Mouse (Mus musculus) ovary, adult 18-20 months (tissue): ENCODE measurements at regions not wholly inside any gene's neighbourhood (a gene's known extent, or its start where the extent isn't known, plus 50 kb on each side); places are given as distances from the start of the nearest gene placed in this dataset.
"Not testable (repeated sequence)": the region's sequence is repeated elsewhere in the genome, so short reads cannot be mapped to it uniquely, and the experiment has no call there.

Source experiments
- DNase-seq: peaks from one replicate; pipeline ENCODE4 v3.0.0; 2022; ENCODE audit warnings: low spot score, mixed read lengths

DNA sequence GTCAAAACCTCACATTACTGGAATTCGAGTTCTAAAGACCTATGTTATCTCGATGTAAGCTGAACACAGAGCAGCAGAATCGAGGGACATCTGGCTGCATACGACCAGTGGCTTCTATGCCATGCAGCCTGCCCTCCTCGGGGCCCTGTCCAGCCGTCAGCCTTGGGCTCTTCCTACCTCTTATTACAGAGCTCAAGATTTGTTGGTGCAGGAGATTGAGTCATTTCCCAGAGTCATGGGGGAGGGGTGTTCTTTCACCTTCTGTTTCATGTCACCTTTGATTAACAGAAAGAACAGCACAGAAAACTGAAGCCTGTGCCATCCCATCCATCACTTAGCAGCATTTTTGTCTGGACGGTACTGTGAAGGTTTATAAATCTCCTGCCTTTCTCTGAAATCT is 52.1 kb downstream of the Sst start:
- no peak for DNase-seq

DNA sequence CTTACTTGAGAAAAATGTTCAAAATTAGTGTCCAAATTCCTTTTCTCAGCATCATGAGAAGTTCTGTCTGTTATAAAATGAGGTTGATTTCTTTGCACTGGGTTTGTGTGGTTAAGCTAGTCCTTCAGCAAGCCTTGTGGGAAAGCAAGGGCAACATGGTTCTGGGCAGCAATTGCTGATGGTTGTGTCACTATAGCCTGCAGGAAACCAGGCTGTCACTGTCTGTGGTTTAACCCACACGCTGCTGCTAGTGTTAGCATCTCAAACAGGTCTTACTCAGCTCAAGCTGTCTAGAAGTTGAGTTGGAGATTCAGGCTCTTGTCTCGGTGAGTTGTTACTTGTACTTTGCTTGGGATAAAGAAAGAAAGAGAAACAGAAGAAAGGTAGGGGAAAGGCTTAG is 52.6 kb downstream of the Sst start:
- no peak for DNase-seq

DNA sequence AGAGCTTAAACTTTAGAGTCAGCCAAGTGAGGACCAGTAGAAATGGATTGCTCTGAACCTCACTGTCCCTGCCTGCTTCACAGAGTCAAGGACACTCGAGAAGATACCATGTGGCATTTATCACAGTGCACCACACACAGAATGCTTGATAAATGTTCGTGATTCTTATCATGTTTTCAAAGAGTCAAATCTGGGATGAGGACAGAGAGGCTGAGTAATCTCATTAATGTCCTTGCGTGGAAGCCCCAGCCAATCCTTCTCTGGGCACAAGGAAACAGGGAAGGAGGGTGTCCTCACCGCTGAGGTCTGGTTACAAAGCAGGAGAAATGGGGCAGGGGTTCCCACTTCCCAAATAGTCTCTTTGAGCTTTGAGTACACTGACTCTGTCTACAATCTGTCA is 55.8 kb downstream of the Sst start:
- DNase-seq: peak; percentile 74

DNA sequence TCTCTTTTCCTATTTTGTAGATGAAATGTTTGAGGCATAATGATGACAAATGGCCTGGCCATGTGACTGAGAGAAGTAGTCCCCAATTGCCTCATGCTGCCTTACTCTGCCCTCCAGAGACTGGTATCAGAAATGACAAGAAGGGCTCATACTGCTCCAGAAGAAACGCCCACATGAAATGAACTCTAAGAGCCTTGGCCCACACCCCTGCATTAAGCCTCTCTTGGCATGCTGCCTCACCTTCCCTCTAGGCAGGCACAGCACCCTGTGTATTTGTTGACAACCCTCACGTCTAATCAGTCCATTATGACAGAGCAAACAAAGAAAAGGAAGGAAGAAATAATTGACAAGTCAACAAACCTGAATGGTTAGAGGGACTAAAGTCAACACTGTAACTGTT is 57.2 kb downstream of the Sst start:
- no peak for DNase-seq

DNA sequence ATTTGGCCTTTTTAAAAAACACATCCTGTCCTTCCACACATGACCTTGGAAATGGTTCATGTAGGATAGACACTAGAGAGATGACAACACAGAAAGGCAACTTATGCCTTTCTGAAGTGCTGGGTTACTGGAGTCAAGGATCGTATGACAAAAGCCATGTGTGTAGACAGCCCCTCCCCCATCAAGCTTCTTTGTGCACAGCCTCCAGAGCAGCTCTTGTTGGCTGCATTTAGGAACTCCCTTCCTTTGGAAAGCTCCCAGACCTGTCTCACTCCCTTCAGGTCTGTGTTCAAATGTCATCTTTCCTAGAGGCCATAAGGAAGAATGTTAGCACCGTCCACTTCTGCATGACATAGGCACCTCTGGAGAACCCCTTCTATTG is 57.7 kb downstream of the Sst start:
- DNase-seq: no peak

DNA sequence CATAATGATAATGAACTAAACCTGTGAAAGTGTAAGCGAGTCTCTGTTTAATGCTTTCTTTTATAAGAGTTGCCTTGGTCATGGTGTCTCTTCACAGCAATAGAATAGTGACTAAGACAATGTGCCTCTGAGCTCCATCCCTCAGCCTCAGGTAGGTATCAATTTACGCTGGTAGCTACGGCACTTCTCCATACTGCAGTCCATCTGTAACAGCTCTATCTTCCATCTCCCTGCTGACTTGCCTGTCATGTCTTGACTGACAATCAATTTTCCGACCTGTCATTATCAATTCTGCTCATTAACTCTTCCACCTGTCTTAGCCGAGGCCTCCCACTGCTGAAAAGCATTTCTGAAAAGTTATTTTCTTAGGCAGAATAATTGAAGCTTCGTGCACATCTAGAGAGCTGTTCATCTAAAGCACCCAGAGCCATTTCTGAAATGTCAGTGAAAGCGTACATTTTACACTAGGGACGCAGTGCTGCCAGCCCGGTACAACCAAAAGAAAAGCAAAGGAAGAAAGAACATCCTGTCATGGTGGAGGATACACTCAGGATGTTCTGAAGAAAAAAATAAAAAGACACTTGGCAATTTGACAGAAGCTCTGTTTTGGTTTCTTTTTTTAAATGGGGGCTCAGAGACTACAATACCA is 58.2 kb downstream of the Sst start:
- DNase-seq: no peak

DNA sequence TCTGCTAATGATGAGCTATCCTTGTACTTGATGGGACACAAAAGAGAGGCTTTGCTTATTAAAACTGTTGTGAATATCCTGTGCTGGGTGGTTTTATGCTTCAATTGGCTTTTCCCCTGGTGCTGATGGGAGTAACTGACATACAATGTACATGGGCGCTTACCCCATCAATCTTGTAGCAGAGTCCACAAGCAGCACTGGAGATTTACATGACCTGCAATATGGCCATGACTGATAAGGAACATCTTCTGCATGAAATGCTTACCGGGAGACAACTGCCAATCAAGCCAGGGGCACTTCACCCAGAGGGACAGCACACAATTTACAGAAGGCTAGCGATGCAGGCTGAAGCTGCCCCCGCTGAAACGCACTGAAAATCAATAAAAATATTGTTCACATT is 65.1 kb downstream of the Sst start:
- no peak for DNase-seq

DNA sequence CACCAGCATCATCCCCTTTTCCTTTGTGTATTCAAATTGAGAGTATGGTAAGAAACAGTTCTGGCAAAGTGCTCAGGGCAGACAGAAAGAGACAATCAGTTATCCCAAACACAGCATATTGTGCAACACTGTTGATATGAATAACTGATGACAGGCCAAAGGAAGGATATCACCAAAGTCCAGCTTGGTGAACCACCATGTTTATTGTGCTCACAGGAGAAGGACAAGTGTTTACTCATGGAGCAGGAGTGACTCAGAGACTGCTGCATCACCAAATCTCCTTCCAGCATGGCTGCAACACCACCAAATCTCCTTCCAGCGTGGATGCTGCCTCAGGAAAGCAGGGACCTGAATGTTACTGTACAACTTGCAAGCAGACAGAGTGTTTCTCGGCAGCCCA is 105.5 kb downstream of the Sst start:
- no peak for DNase-seq

DNA sequence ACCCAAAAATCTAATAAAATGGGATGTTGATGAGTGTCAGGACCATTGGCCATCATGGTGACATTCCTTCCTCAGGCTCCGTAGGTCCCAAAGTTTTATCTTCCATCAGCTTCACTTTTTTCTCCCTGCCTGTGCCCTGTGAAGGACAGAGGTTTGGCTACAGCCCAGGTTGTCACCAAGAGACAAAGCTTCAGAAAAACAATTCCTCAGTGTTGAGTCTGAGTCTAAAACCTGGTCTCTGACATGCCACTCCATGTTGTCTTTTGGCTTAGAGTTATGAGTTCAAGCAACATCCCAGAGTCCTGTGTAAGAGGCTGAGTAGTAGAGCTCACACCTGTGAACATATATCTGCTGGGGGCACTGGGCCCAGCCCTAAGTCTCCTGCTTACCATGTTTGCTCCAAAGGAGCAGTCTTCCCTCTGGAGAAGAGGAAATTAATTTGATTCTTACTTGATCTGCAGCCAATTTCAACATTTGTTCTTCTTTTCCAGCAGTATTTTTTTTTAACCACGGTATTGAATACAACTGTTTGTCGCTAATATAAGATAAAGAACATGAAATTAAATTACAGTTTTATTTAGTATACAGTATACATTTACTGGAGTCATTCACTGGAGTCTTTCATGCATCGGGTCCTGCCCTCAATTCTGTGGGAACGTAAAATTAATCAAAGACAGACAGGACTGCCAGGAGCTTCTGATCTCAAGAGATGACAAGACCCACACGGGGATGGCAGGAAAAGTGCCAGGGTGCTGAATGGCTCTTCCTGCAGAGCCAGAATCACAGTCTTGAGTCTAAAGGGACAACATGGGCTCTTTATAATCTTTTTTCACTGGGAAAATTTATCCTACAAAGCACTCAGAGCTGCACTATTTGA is 106.5 kb downstream of the Sst start:
- no peak for DNase-seq

DNA sequence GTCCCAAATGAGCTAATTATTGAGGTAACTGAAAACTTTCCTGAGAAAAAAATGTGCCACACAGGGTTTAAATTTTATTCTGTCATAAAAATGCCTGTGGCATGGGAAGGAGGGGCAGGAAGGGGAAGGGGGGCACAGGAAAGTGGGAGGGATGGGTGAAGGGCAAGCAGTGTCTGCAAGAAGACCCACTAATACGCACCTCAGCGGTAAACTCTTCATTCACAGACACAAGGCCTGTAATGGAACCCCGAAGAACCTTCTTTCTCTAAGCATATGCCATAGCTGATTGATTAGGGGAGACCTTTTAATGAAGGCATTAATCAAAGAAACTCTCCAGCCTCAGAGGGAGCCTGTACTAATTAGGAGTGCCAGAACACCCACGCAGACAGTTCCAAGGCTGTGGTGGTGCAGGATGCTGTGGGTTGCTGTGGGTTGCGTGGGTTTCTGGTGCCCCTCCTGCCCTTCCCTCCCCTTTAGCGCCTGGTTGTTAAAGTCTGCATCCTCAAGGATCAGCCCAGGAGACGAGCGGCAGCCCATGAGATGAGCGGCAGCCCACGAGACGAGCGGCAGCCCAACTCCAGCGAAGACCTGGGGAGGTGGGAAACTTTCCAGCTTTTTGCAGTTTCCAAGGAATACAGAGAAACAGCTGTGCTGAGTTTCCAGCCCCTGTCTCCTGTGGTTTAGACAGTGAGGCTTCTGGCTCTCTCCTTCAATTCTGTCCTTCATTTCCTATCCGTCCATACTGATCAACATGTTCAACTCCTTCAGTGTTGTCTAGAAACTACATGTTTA is 110.1 kb downstream of the Sst start:
- DNase-seq: no peak

DNA sequence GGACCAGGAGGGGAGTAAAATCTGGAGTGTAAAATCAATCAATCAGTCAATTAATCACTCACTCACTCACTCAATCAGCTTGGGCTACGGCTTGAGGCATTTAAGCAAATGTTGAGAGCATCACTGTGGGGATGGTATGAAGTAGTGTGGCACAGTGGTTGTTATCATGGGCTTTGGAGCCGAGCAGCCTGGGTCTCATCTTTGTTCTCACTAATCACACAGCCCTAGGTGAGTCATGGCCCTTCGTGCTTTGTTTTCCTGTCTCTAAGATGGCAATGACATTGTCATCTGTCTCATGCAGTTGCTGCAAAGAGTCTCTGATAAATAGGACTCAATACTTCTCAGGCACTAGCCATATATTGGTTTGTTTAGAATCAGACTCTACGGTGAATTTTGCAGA is 112.9 kb downstream of the Sst start:
- DNase-seq: no peak

DNA sequence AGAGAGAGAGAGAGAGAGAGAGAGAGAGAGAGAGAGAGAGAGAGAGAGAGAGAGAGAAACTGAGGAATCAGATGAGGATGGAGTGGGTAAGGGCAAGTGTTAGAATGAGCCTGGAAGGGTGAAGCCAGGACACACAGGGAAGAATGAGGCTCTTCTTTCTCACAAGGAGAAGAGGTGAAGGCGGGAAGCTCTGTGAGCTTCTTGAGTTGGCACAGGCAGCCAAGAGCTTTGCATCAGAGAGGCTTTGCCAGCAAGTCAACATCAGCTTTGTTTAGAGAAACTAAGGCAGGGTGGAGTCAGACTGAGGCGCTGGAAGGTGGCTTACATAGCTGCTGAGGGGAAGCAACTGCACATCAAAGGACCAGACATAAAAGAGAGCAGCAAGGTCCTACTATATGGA is 113.7 kb downstream of the Sst start:
- DNase-seq: no peak

DNA sequence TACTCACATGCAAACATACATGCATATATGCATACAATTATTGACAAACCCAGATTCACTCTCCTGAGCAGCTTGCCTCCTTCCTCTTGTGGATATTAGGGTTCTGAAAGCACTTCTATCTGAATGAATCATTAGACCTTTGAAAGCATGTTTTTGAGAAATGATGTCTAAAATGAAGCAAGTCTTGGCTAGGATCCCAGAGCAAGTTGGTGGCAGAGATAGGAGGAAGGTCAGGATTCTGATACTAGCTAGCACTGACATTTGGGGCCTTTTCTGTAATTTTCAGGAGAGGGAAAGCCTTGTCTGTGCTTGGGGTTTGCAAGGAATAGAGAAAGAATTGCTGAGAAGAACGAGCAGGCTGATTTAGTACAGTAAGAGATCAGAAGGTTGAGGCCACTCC is 114.3 kb downstream of the Sst start:
- peak; percentile 37 for DNase-seq

DNA sequence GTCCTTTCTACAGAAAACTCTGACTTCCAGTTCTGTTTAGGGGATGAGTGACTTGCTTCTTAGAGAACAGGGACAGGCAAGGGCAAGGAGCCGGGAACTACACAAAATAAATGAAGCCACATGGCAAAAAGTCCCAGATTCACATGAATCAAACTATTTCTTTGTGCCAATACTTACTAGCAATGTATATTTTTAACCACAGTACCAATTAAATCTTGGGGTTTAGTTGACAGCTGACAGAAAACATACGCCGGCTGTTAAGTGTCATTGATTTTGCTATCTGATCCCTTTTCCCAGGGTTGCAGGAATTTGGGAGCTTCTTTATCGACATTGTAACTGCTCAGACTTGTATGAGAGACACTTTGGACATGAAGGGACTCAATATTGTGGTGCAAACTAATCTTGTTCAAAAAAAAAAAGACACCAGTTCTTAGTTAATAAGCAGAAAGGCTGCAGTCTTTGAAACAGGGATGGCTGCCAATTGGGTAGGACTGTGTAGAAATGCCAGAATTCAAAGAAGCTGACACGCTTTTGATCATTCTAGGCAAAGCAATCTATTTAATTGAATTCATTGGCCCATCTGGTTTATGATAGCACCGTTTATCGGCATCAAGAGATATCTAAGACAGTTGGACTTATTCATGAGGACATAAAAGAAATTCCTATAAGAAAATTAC is 132.5 kb downstream of the Sst start:
- no peak for DNase-seq

DNA sequence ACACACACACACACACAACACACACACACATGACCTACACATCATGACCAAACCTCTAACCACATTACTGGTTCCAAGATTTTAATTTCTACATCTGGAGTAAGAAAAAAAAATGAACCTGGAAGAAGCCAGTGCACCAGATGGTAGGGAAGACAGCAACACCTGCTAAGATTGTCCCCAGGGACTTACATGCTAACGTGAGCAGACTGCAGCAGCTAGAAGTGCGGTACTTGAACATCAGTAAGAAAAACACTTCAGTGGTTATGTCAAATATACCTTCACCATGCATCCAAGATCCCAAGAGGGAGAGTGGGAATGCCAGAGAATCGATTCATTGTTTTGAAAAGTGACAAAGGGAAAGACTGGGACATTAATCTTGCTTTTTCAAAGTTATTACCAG is 153.7 kb downstream of the Sst start:
- DNase-seq: no peak

DNA sequence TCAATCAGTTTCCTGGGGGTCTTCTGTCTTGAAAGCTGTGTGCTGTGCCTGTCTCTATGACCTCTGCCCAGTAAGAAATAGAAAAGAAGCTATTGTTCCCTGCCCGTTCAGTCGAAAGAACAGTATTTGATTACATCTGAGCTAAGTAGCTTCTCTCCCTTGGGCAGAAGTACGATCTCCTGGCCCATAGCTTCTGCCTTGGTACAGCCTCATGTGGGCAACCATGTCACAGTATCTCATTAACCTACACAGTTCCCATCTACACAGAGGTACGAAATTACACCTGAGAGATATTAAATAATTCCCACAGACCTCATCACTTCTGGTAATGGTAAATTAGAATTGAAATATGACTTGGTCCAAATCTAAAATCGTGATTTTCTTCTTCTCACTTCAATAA is 155.0 kb downstream of the Sst start:
- DNase-seq: no peak

DNA sequence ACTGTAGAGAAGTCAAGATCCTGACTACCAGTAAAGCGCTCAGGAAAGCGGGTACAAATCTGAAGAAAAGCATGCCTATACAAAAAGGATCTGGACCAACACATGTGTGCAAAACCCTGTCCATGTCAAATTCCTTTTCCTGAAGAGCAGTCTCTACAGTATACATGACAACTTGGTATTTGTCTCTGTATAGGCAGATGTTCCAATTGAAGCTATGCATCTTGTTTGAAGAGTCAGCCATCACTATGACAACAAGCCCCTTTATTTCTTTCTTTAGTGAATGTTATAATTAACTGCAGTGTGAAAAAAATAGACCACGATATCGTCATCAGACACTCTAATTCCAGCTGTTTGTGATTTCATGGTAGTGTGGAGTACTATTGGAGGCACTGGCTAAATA is 164.2 kb downstream of the Sst start:
- no peak for DNase-seq

DNA sequence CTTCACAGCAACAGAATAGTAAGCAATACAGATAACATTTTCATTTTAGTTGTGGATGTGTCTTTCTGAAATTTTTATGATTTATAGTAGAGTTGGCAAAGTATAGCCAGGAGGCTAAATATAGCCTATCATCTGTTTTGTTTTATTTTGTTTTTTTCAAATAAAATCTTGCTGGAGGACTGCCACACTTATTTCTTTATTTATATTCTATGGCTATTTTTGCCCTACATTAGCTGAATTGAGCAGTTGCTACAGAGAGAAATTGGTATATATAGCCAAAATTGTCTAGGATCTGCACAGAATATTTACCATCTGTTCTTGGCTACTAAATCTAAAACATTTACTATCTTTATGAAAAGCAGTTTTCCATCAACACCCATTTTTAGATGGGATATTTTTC is 169.0 kb downstream of the Sst start:
- DNase-seq: no peak

DNA sequence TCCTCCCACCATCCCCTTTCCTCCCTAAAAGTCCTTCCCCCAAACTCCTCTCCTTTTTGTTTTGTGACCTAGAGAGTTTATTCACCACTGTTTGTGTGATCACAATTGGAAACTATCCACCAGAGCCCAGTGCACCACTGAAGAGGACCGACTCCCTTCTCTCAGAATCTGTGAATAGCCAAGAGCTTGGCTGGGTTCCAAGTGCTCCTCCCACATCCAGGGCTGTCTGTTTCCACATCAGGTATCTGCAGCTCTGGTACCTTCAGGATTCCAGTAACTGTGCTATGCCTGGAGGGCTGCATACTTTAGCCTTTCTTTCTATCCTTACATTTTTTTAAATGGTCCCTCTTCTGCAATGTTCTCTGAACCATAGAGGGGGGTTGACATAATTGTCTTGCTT is 180.5 kb upstream of the Masp1 start:
- no peak for DNase-seq

DNA sequence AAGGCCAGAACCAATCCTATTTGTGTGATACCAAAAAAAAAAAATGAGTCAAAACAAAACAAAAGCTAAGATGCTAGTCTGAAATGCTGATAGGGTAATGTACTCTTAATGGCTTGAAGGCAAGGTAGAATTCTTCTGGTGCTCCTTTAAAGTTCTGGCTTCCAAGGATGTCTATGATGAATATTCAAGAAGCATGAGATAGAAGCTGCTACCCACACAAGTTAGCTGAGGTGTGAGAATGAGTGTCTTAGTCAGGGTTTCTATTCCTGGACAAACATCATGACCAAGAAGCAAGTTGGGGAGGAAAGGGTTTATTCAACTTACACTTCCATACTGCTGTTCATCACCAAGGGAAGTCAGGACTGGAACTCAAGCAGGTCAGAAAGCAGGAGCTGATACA is 173.6 kb upstream of the Masp1 start:
- not testable (repeated sequence) for DNase-seq

DNA sequence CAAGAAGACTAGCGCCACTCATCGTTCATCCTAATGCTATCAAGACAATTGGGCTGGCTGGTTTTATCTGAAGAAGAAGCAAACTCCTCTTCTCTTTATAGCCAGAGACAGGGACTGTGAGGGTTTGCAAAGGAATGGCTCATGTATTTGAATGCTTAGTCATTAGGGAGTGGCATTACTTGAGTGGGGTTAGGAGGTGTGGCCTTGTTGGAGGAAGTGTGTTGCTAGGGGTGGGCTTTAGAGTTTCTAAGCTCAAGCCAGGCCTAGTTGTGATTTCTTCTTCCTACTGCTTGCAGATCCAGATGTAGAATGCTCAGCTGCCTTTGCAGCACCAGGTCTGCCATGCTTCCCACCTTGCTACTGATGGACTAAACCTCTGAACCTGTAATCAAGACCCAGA is 169.4 kb upstream of the Masp1 start:
- DNase-seq: no peak

DNA sequence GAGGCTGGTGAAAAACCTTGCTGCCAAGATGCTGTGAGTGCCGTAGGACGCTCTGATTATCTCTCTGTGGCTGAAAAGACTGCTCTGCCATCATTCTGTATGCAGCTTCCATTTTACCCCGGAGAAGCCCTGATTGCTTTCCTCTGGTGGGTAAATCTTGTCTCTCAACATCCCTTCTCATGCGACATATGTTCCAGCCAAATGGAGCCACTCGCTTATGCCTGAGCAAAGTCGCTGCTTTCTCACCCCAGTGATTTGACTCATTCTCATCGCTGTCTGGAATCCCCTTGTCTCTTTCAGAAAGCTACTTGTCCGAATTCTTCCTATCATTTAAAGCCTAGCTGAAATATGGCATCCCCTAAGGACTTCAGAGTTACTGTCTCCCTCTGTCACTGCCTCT is 166.2 kb upstream of the Masp1 start:
- DNase-seq: no peak

DNA sequence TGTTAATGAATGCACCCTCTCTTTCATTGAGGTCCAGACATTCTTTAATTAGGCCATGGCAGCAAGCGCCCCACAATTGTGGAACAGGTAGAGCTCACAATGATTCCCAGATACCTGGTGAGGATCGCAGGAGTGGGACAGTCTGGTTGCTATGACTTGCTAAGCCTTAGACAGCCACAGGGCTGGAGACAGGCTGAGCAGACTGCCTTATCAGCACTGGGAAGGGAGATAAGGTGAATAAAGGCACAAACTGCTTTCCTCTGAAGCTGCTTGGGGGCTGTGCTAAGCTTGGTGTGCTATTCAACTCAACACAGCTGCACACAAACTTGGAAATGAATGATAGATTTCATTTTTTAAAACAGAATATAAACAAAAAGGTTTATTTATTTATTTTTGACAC is 159.8 kb upstream of the Masp1 start:
- DNase-seq: no peak
